Mouse (Mus musculus): ENCODE data around the gene Gdf15.

DNA sequence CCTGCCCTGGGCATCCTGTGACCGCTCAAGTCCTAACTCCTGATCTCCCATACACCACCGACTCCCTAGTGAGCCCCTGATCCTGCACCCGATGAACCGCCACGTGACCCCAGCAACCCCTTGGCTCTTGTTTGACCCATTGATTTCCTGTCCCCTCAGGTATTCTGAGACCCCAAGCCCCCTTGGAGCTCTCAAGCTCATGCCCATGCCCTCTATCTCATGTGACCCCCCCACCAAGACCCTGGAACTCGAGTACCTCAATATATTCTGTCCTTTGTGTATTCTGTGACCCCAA is 24.7 kb downstream of the Gdf15 start:
- TF ChIP-seq CTCF (IDR thresholded peaks at IDR 0.05; ENCODE audit: low read depth, low read length) (no peak), GATA1 (IDR thresholded peaks at IDR 0.05; ENCODE audit: borderline replicate concordance, low read length) (no peak), TAL1 (conservative IDR thresholded peaks at IDR 0.05; ENCODE audit: low read depth, low read length) (no peak), POLR2AphosphoS5 (IDR thresholded peaks at IDR 0.05; ENCODE audit: insufficient replicate concordance, low read depth, low read length) (no peak), GATA2 (IDR thresholded peaks at IDR 0.05; ENCODE audit: borderline replicate concordance, low read depth, low read length) (no peak)

Data from G1E (cell line).